Mouse (Mus musculus): Measurements from ENCODE around the gene Zfp202. TPM values are rescaled to one million over a fixed set of nuclear protein-coding genes. Genes with fewer than 3 reads are reported as not detected.

Zfp202 gene
- polyA plus RNA-seq, 1 experiment from 2014 or later, result 6.8 TPM

DNA sequence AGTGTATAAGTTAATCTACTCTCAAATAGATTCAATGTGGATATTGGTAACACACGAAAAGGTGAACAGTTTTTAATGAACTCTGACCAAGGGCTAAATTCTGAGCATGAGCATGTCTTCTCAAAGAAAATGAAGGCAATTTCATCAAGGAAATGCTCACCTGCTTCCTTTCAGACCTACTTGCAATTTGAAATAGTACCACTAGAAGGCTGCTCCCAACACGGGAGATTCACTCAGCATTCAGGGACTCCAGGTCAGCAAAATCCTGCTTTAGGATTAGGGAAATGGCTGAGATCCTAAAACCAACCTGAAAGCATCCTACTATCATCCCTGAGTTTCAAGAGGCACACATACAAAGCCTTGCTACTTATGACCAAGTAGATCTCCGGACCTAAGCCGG is 32.2 kb downstream of the Zfp202 start:
- Histone ChIP-seq H3K4me3 (no peak overlapping the region), H3K36me3 (no peaks in the 10 kb centered on the region), H3K9me3 (no peaks in the 10 kb centered on the region), H3K27ac (no peak overlapping the region), H3K27me3 (no peaks in the 10 kb centered on the region), H3K4me1 (no peaks in the 10 kb centered on the region), H3K4me2 (replicated peaks) (no peak overlapping the region), H3K9ac (no peak overlapping the region)
- WGBS, result 74% methylated on average over 4 of the region's 4 CpGs
- ATAC-seq (ENCODE audit: low FRiP score, low read depth), result no peak

DNA sequence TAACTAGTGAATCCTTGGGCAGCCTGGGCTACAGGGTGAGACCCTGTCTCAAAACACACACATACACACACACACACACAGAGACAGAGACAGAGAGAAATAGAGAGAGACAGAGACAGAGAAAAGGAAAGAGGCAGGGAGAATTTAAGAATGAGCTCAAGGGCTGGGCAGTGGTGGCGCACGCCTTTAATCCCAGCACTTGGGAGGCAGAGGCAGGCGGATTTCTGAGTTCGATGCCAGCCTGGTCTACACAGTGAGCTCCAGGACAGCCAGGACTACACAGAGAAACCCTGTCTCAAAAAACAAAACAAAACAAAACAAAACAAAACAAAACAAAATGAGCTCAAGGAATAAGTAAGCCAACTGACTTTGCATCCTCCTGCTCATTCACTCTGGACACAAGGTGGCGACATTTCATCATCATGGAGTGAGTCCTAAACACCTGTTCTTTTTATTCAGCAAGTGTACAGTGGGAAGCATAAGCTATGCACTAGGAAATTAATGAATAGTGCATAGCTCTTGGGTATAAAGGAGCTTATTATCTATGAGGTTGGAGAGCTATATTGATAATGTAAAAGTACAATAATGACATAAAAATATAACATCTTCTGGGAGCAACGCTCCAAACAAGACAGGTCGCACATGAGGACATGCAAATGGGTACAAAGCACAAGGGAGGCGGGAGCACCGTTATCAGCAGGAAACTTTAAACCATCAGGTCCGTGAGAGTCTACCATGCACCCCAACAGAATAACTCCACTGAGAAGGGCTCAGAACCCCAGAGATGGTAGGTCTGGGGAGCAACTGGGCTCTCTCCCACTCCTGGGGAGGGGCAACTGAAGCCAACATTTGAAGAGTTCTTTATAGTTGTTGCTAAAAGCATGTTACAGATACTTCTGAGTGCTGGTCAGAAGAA is 36.0 kb downstream of the Zfp202 start:
- Histone ChIP-seq H3K27ac (no peak overlapping the region), H3K36me3 (no peaks in the 10 kb centered on the region), H3K4me3 (no peak overlapping the region), H3K4me1 (no peaks in the 10 kb centered on the region), H3K4me2 (replicated peaks) (no peak overlapping the region), H3K9ac (no peak overlapping the region), H3K27me3 (no peaks in the 10 kb centered on the region), H3K9me3 (no peaks in the 10 kb centered on the region)
- 77% methylated on average over 10 of the region's 10 CpGs for WGBS
- ATAC-seq (ENCODE audit: low FRiP score, low read depth), result no peak; the same call in 1 of the 2 replicates

DNA sequence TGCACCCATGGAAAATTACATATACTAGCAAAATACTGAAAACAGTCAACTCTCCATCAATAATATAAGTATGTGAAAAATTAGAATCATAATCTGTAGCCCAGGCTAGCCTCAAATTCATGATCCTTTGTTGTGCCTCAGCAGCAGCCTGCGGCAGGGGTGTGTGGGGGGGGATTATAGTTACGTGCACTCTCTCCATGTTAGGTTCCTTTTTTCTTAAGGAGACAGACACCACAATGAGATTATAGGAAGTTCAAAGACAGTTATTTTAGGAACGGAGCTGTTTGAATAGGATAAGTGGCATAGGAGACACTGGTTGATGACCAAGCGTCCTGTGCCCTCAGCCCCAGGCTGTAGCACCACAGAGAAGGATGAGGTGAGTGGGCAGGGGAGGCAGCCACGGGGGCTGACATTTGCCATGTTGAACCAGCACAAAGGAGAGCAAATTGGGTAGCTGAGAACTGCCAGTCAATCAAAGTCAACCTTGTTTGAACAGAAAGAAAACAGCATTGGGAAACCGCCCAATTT is 36.8 kb downstream of the Zfp202 start:
- 66% methylated on average over 6 of the region's 6 CpGs for WGBS
- no peaks in the 10 kb centered on the region for H3K9me3 ChIP-seq
- ATAC-seq (ENCODE audit: low FRiP score, low read depth), result no peak

DNA sequence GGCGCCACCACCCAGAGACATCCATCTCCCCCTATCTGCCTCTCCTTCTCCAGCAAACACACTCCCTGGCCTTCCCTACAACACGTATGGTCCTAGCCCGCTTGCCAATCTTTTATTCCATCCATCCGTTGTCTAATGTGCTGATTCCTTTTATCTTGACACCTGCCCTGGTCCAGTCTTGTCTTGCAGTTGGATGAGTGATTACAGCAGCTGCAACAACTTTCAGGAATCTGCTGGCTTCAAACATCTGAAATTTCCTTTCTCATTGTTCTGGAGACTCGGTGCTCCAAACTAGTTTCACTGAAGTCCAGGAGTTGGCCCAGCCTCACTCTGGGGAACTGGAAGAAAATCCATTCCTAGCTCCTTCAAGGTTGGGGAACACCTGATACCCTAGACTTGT is 37.4 kb downstream of the Zfp202 start:
- ATAC-seq (ENCODE audit: low FRiP score, low read depth), result no peak
- no peak overlapping the region for H3K4me2 ChIP-seq (replicated peaks)
- no peak overlapping the region for H3K27ac ChIP-seq
- no peak overlapping the region for H3K9ac ChIP-seq
- no peaks in the 10 kb centered on the region for H3K27me3 ChIP-seq
- WGBS, result 76% methylated on average over 5 of the region's 5 CpGs
- H3K4me1 ChIP-seq, result 0 out of 2 replicates have a peak, but pooled peaks cover under 1% of the 10 kb centered on the region
- H3K36me3 ChIP-seq, result no peaks in the 10 kb centered on the region
- no peaks in the 10 kb centered on the region for H3K9me3 ChIP-seq
- no peak overlapping the region for H3K4me3 ChIP-seq

More for the DNA sequence above, 36.8 kb downstream of the Zfp202 start:
- Histone ChIP-seq H3K27ac (no peak overlapping the region), H3K27me3 (no peaks in the 10 kb centered on the region), H3K36me3 (no peaks in the 10 kb centered on the region), H3K4me2 (replicated peaks) (no peak overlapping the region), H3K4me3 (no peak overlapping the region), H3K4me1 (no peaks in the 10 kb centered on the region), H3K9ac (no peak overlapping the region)

DNA sequence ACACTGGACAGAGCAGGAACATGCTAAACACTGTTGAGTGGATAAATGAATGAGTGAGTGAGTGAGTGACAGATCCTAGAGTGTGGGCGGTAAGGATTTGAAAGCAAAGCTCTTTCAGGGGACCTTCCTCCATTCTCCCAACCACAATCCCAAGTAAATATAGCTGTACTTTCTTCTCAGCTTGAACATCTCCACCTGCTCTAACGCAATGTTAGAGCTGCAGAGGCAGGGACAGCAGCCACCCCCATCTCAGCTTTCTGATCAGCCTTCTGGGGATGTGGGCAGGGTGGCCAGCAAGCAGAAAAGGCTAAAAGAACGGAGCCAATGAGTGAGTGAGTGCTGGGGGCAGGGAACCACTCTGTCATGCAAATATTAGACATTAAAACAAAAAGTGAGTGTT is 38.9 kb downstream of the Zfp202 start:
- Histone ChIP-seq H3K9ac (no peak overlapping the region), H3K36me3 (no peaks in the 10 kb centered on the region), H3K9me3 (no peaks in the 10 kb centered on the region), H3K4me2 (replicated peaks) (no peak overlapping the region), H3K4me1 (peaks cover 7% of the 10 kb centered on the region; the same call in 1 of the 2 replicates), H3K27ac (no peak overlapping the region), H3K27me3 (no peaks in the 10 kb centered on the region), H3K4me3 (no peak overlapping the region)
- ATAC-seq (ENCODE audit: low FRiP score, low read depth), result no peak
- WGBS, result 82% methylated on average over 3 of the region's 3 CpGs

DNA sequence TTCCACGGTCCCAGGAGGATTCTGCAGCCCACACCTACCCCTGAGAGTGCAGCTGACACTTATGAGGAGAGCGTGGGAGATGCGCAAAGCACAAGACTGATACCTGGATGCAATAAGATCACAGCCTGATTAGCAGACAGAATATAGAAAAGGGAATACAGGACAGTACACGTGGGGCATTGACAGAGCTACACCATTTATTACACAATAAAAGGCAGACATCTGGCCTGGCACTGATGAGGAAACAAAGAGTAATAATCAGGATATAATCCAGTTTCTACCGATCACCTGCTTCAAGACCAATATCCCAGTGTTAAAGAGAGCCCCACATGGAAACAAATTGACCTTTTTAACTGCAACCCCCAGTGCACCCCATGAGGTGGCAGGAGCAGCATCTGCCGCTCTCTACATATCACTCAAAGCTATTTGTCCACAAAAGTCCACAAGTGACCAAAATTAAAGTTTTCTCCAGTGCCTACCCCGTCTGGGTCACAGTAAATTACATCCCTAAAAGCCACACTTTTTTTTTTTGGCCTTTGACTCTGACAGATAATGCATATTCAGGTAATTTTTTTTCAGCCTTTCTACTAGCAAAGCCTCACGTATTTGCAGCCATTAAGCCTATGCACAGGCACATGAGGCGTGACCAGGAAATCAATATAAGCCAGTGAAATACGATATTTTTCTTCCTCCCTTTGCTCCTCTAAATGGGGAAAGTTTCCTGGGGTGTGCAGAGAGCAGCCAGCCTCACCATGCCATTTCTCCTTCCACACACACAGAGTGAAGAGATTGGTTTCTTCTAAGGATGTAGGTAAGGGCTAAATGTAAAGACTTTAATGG is 42.3 kb downstream of the Zfp202 start:
- no peaks in the 10 kb centered on the region for H3K36me3 ChIP-seq
- H3K9me3 ChIP-seq, result no peaks in the 10 kb centered on the region
- H3K4me3 ChIP-seq, result no peak overlapping the region
- peaks cover 6% of the 10 kb centered on the region; the same call in 1 of the 2 replicates for H3K27me3 ChIP-seq
- WGBS, result 48% methylated on average over 10 of the region's 10 CpGs
- ATAC-seq (ENCODE audit: low FRiP score, low read depth), result 0 out of 2 replicates have a peak, but pooled peaks have one; percentile 40
- no peak overlapping the region for H3K4me2 ChIP-seq (replicated peaks)
- H3K9ac ChIP-seq, result no peak overlapping the region
- H3K27ac ChIP-seq, result no peak overlapping the region
- peaks cover 7% of the 10 kb centered on the region; the same call in 1 of the 2 replicates for H3K4me1 ChIP-seq

DNA sequence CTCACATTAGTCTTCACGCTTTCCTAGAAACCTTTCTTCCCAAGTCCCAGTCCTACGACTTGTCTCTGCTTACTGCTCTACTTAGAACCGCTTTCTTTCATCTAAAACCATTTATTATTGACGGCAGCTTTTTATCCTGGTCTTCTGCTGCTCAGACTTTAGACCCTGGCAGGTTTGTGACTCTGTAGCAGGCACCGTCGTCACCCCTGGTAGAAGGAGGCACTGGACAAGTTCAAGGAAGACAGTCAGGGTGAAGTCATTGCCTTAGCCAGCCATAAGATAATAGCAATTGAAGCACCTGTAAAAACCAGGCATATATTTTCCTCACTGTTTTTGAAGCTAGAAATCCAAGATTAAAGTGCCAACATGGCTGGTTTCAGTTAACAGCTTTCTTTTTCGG is 43.1 kb downstream of the Zfp202 start:
- ATAC-seq (ENCODE audit: low FRiP score, low read depth), result no peak
- Histone ChIP-seq H3K27ac (no peak overlapping the region), H3K9me3 (no peaks in the 10 kb centered on the region; the same call in 1 of the 2 replicates), H3K27me3 (peaks cover 14% of the 10 kb centered on the region), H3K4me3 (no peak overlapping the region), H3K4me1 (peaks cover 7% of the 10 kb centered on the region; the same call in 1 of the 2 replicates), H3K9ac (no peak overlapping the region), H3K4me2 (replicated peaks) (no peak overlapping the region), H3K36me3 (no peaks in the 10 kb centered on the region)
- WGBS, result 78% methylated on average over 7 of the region's 7 CpGs

DNA sequence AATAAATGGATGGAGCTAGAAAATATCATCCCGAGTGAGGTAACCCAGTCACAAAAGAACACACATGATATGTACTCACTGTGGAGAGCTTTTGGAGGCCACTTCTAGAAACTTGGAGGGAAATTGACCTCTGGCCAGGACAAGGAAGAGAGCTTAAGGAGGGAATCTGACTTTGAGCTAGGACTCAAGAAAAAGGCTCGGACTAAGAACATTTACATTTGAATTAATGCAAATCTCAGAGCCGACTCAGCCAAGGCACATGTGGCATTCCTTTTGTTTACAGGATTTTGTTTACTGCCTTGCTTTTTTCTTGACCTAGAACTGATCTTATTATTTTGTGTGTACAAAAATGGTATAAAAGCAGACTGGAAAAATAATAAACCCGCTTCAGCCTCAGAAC is 47.6 kb downstream of the Zfp202 start:
- H3K4me3 ChIP-seq, result no peak overlapping the region
- no peaks in the 10 kb centered on the region for H3K36me3 ChIP-seq
- no peak overlapping the region for H3K4me2 ChIP-seq (replicated peaks)
- no peak overlapping the region for H3K9ac ChIP-seq
- no peak for ATAC-seq (ENCODE audit: low FRiP score, low read depth)
- no peak overlapping the region for H3K27ac ChIP-seq
- H3K9me3 ChIP-seq, result no peaks in the 10 kb centered on the region; the same call in 1 of the 2 replicates
- whole genome bisulfite sequencing, result 26% methylated on average over 4 of the region's 4 CpGs
- H3K4me1 ChIP-seq, result peaks cover 16% of the 10 kb centered on the region
- H3K27me3 ChIP-seq, result peaks cover 25% of the 10 kb centered on the region

DNA sequence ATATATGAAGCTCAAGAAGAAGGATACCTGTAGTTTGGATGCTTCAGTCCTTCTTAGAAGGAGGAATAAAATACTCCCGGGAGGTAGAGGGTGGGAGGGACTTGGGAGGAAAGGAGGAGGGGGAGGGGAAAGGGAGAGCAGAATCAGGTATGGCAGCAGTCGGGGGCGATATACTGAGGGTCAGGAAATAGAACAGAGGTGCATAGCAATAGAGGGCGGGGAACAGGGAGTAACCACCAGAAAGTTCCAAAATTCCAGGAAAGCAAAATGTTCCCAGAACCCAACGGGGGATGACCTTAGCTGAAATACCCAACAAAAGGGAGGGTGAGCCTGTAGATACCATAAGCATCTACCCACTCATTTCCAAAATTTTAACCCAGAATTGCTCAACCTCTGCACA is 48.2 kb downstream of the Zfp202 start:
- Histone ChIP-seq H3K4me1 (peaks cover 13% of the 10 kb centered on the region), H3K27me3 (peaks cover 25% of the 10 kb centered on the region), H3K36me3 (no peaks in the 10 kb centered on the region), H3K4me3 (no peak overlapping the region), H3K4me2 (replicated peaks) (no peak overlapping the region), H3K9ac (no peak overlapping the region), H3K27ac (no peak overlapping the region), H3K9me3 (no peaks in the 10 kb centered on the region; the same call in 1 of the 2 replicates)
- 24% methylated on average over 5 of the region's 5 CpGs for WGBS
- no peak for ATAC-seq (ENCODE audit: low FRiP score, low read depth)

DNA sequence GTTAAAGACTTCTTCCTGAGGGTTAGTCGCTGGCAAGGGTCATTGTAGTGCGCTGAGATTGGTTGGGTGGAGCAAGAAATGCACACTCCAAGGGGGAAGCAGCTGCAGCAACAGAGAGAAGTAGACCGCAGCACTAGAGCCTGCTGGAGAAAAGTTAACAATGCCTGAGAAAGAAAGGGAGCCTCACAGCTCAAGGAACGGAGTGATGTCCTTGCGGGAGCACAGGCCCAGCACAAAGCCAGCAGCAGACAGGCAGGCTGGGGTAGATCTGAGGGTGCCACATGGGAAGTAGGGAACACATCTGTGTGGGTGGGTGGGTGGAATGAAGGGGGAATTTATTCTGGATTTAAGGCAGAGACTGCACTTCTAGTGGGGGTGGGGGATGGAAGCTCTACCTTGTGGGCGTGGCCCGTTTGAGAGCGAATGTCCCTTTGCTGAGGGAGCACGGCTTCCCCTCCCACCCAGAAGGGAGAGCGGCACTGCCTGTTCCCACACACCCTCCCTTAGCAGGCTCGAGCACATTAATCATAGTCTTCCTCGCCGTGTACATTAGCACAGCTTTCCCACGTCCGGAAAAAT is 49.2 kb downstream of the Zfp202 start:
- Histone ChIP-seq H3K4me3 (peak overlapping the region; percentile 47), H3K27me3 (peaks cover 25% of the 10 kb centered on the region), H3K27ac (no peak overlapping the region), H3K4me1 (peaks cover 17% of the 10 kb centered on the region), H3K4me2 (replicated peaks) (peak overlapping the region; percentile 77), H3K36me3 (no peaks in the 10 kb centered on the region), H3K9me3 (no peaks in the 10 kb centered on the region; the same call in 1 of the 2 replicates), H3K9ac (peak overlapping the region; percentile 53)
- ATAC-seq (ENCODE audit: low FRiP score, low read depth), result peak; percentile 67
- 1% methylated on average over 15 of the region's 15 CpGs for WGBS

DNA sequence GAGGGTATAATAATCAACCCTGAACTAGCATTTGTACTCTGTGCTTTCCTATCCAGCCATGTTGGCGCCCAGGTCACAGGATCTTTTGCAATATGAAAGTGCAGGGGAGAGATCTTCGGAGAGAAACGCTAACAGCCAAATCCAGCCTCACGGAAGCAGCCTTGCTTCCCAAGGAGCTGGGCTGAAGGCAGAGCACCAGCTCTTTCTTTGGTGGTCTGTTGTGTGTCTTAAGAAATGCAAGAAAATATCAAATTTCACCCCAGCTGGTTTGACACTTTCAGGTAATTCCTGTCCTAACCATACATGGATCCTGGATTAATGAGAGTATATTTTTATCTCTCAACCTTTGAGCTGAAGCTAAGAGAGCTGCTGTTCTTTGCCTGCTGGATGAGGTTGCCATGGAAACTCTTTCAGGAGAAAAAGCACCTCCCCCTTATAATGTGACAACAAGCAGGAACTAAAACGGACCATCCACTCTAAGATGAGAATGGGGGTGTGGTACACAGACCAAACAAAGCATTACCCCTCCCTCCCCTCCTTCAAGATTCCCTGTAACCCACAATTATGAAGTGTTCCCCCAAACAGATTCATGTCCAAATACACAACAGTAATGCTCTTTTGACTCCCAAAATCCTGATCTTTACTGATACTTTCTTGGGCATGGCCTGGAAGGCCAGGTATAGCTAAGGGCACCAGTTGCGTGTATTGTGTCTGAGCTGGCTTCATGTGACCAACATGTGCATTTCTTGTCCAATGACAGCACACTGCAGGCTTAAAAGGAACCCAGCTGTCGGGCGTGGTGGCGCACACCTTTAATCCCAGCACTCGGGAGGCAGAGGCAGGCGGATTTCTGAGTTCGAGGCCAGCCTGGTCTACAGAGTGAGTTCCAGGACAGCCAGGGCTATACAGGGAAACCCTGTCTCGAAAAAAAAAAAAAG is 50.1 kb downstream of the Zfp202 start:
- 54% methylated on average over 13 of the region's 13 CpGs for WGBS
- peaks cover 17% of the 10 kb centered on the region for H3K4me1 ChIP-seq
- peaks cover 25% of the 10 kb centered on the region for H3K27me3 ChIP-seq
- no peaks in the 10 kb centered on the region; the same call in 1 of the 2 replicates for H3K9me3 ChIP-seq
- peak overlapping the region; percentile 53 for H3K9ac ChIP-seq
- H3K4me3 ChIP-seq, result peak overlapping the region; percentile 47
- no peak for ATAC-seq (ENCODE audit: low FRiP score, low read depth)
- no peak overlapping the region for H3K27ac ChIP-seq
- H3K4me2 ChIP-seq (replicated peaks), result peak overlapping the region; percentile 77
- H3K36me3 ChIP-seq, result no peaks in the 10 kb centered on the region

Data from limb, embryonic 13.5 days (tissue).